Mouse (Mus musculus) spleen, postnatal 10 days (tissue): ENCODE measurements at regions not wholly inside any gene's neighbourhood (a gene's known extent, or its start where the extent isn't known, plus 50 kb on each side); places are given as distances from the start of the nearest gene placed in this dataset.

ENCODE experiments used
- DNase-seq, 2 experiments: peaks; one replicate each; pipeline ENCODE4 v3.0.0; 2021 to 2022; ENCODE audit warnings: low spot score in 2 of 2

- DNase-seq, result no peak
Measured at GRCm38 (mm10) chr1:137865030-137865429, 310.5 kb downstream of the Ptprc start.

DNA sequence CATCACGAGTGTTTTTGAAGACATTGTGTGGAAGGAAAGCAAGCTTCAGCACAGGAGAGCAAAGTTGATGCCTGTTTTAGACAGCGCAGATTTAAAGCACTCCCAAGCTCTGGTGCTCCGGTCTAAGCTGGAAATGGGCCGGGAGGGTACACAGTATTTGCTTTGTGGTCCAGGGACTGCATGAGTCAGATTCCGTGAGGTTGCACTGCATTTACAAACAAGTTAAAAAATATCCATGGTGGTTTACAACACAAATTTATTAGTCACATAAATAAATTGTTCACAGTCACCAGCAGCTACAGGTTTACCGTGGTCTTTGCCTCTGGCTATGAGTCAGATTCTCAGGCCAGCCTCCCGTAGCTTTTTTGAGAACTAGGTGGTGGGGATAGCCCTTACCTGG, 312.0 kb downstream of the Ptprc start:
- no peak for DNase-seq

- no peak for DNase-seq
Measured at GRCm38 (mm10) chr1:137852262-137852661, 323.2 kb downstream of the Ptprc start.

- no peak for DNase-seq
Measured at GRCm38 (mm10) chr1:137847311-137847923, 328.1 kb downstream of the Ptprc start.

GRCm38 (mm10) chr1:137846857-137847256, 328.7 kb downstream of the Ptprc start:
- no peak for DNase-seq

DNA sequence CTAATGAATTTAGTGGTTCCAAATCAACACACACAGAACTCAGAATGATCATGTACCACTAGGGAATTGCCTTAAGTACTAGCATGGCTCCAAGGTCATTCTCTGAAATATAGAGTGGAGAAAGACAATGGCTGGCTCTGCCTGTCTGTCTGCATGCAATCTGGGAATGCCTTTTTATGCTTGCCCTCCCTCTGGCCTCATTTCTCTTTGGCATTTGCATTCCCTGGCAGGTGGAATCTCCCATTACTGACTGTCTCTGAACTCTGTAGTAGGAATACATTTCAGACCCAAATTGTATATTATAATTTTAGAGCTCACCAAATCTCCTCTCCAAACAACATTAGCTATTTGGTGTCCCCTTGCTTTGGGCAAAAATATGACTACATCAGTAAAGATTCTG, 335.0 kb downstream of the Ptprc start:
- DNase-seq, result no peak

DNA sequence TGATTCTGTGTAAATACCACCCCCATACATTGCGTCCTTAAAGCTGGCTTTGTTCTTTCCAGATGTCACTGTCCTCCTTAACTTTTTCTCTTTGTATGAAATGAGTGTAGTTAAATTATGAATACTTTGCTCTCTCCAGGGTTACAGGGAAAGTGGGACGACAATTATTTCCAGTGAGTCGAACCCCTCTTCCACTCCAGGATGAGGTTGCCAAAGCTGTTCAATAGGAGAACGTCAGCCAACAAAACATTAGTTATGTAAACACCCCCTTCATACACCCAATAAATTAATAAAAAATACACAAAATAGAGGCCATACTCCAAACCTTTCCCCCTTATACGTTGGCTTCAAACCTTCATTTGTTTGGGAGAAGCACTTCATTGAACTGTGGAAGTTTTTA, 335.8 kb downstream of the Ptprc start:
- no peak for DNase-seq

DNA sequence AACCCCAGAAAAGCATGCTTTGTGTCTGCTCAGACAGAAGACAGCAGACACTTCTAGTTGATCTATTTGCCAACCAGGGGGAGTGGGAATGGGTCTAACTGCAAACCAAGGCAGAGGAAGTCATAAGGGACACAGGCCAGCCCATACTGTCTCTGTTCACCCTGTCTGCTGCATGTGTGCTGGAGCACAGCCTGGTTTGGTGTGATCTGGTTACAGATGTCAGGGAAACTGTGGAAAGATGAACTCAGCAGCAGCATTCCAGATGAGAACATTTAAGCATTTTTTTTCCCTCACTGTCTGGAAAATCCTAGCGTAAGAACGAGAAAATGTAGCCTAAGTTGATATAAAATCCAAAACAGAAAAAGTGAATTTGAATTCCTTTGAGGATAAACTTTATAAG, 336.2 kb downstream of the Ptprc start:
- DNase-seq, result no peak

DNA sequence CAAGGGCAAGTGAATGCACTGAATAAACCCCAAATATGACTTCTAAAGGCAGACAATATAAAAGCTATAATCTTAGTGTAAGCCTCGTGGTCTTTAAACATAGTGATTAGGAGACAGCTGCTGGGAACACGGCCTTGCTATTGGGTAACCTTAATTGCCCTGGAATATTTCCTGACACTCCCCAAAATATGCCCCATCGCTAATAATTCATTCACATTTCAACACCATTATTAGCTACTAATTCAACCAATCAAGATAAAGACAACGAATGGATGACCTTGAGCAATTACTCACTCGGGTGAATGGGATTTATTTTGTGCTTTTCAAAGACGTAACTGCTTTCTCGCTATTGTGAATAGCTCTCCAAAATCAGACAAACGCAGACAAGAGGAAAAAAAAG, 337.2 kb downstream of the Ptprc start:
- DNase-seq, result no peak

DNA sequence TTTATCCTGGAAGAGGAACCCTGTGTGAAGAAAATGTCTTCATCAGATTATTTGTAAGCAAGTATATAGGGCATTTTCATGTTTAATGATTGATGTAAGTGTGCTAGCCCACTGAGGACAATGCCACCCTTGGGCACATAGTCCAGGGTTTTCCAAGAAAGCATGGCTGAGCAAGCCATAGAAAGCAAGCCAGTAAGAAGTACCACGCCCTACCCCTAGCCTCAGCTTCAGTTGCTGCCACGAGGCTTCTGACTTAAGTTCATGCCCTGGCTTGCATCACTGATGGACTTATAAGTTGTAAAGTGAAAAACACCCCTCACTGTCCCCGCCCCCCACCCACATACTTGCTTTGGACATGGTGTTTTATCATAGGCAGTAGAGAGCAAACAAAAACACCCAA, 342.0 kb downstream of the Ptprc start:
- DNase-seq, result no peak

DNA sequence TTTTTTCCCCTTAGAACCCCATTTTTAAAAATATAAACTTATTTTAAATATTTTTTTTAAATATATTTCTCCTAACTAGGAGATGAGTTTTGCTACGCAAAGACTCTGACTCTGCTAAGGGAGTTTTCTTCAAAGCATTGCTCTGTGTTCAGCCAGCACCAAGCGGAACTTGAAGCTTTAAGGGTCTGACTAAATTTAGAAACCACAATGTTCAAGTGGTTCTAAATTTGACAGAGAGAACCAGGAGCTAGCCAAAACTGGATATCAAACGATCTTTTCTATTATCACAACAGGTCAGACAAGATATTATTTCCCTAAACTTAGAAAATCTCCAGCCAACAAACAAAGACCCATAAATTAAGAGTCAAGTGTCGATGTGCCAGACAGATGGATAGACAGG, 344.2 kb downstream of the Ptprc start:
- no peak for DNase-seq

GRCm38 (mm10) chr1:137827379-137827778, 348.1 kb downstream of the Ptprc start:
- DNase-seq, result no peak

DNA sequence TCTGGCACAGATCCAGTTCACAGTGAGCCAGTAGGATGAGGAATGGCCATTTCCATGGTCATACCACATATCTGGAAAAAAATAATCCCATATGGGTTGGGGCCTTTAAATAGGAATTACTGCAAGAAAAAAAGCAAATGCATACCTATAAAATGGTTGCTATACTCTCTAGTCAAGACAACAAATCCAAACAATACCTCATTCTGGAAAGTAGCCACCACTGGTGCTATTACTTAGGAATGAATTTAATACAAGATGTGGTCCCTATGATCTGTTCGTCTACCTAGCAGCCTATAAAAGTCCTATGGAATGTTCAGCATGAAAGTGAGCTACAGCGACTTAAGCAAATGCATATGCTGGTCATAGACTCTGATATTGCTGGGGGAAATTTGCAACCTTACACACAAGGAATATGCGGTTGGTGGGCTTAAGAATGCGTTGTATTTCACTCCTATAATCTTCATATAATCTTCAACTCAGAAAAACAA, 360.1 kb downstream of the Ptprc start:
- no peak for DNase-seq

GRCm38 (mm10) chr1:137814556-137814955, 361.0 kb downstream of the Ptprc start:
- no peak for DNase-seq

- DNase-seq, result no peak
Measured at GRCm38 (mm10) chr1:137813716-137814115, 361.8 kb downstream of the Ptprc start.

GRCm38 (mm10) chr1:137811981-137812380, 363.5 kb downstream of the Ptprc start:
- no peak for DNase-seq

GRCm38 (mm10) chr1:137806742-137807141, 368.8 kb downstream of the Ptprc start:
- DNase-seq, result peak in 1 of 2 experiments; percentile 19

DNA sequence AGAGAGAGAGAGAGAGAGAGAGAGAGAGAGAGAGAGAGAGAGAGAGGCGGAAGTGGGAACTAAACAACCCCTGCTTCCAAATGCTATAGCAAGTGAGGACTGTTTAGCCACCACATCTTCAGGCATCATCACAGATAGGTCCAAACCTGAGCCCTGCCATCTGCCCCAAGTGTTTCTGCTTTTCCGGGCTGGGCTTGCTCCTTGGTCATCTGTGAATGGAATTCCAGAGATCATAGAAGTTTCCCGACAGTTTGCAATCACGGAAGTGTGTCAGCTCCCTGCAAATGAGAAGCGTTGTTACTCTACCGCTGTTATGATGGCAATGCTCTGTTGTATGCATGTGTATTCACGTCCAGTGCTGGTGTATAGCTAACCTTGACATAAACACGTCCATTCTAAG, 369.3 kb downstream of the Ptprc start:
- DNase-seq, result no peak

DNA sequence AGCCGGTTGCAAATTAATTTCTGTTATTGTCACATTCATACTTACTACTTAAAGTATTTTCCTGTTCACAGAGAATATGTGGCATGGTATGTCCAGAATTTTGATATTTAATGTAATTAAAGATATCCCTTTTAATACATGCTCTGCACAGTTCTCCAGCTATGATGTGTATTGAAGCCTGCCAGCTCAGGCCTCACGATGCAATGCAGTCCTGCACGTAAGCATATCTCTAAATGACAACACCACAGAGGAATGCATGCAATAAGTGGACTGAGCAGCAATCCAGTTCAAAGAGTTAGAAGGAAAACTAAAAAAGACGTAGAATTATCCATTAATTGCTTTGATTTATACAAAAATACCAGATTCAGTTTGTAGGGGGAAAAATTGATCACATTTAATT, 373.4 kb downstream of the Ptprc start:
- DNase-seq, result no peak

DNA sequence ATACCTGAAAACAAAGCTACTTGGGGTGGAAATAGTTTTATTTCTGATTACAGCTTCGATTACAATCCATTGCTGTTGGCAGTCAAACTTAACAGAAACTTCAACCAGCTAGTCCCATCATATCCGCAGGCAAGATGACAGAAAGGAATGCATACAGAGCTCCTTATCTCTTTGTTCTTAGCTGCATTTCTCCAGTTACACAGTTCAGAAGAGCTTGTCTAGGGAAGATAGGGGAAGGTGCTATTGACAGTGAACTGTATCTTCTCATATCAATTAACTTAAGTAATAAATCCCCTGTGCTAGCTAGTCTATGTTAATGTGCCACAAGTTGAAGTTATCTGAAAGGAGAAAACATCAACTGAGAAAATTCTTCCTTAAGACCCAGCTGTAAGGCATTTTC, 374.8 kb downstream of the Ptprc start:
- DNase-seq, result no peak

- no peak for DNase-seq
Measured at GRCm38 (mm10) chr1:137788789-137789188, 386.7 kb downstream of the Ptprc start.

DNA sequence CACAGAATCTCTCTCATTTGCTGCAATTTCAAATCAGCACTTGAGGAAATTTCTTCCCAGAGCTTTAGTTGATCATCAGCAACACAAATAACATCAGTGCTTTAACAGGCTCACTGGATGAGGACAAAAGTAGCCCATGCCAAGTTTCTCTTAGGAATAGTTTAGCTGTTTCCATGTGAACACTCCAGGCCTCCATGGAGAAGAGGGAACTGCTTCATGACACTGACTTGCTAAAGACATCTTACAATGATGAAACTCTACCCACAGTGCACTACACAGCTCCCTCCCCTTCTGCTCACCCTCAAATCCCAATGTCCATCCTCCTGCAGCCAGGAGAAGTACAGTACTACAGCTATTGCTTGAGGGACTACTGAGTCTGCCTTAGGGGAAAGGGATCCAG, 388.9 kb downstream of the Ptprc start:
- DNase-seq, result no peak

GRCm38 (mm10) chr1:137774586-137774985, 400.9 kb downstream of the Ptprc start:
- no peak for DNase-seq

- DNase-seq, result no peak
Measured at GRCm38 (mm10) chr1:137760797-137761196, 414.7 kb downstream of the Ptprc start.
